Mouse (Mus musculus): Measurements from ENCODE around the gene Grm8. TPM values are rescaled to one million over a fixed set of nuclear protein-coding genes. Genes with fewer than 3 reads are reported as not detected.

Grm8 gene
- polyA plus RNA-seq, 1 experiment from 2014 or later: 12.1 TPM

GRCm38 (mm10) chr6:27351147-27351546 is 783.8 kb downstream of the Grm8 start:
- WGBS: 90% methylated on average over 4 of the region's 4 CpGs
- no peak for DNase-seq
- Histone ChIP-seq H3K27me3 (ENCODE audit: control insufficient read depth, insufficient read depth, low read length) (no peaks in the 10 kb centered on the region), H3K4me3 (replicated peaks; ENCODE audit: low read depth, low read length) (no peak overlapping the region), H3K27ac (replicated peaks; ENCODE audit: low read depth, low read length) (no peak overlapping the region), H3K9ac (replicated peaks; ENCODE audit: low read length) (no peak overlapping the region), H3K4me2 (ENCODE audit: low read length) (no peak overlapping the region), H3K36me3 (ENCODE audit: control insufficient read depth, insufficient read depth, low read length) (no peaks in the 10 kb centered on the region), H3K9me3 (ENCODE audit: control insufficient read depth, low read length) (no peaks in the 10 kb centered on the region), H3K4me1 (ENCODE audit: control insufficient read depth, insufficient read depth, low read length) (no peaks in the 10 kb centered on the region)
- ATAC-seq (ENCODE audit: low FRiP score, low TSS enrichment): no peak

- H3K4me3 ChIP-seq (replicated peaks; ENCODE audit: low read depth, low read length): no peak overlapping the region
- WGBS: 54% methylated on average over 2 of the region's 2 CpGs
- no peak overlapping the region for H3K4me2 ChIP-seq (ENCODE audit: low read length)
- no peaks in the 10 kb centered on the region for H3K4me1 ChIP-seq (ENCODE audit: control insufficient read depth, insufficient read depth, low read length)
- H3K27me3 ChIP-seq (ENCODE audit: control insufficient read depth, insufficient read depth, low read length): no peaks in the 10 kb centered on the region
- H3K9me3 ChIP-seq (ENCODE audit: control insufficient read depth, low read length): no peaks in the 10 kb centered on the region
- H3K27ac ChIP-seq (replicated peaks; ENCODE audit: low read depth, low read length): no peak overlapping the region
- no peaks in the 10 kb centered on the region for H3K36me3 ChIP-seq (ENCODE audit: control insufficient read depth, insufficient read depth, low read length)
- ATAC-seq (ENCODE audit: low FRiP score, low TSS enrichment) (no peak), DNase-seq (peak; percentile 31)
- H3K9ac ChIP-seq (replicated peaks; ENCODE audit: low read length): no peak overlapping the region
Measured at GRCm38 (mm10) chr6:27348272-27348671, 786.7 kb downstream of the Grm8 start.

- no peaks in the 10 kb centered on the region for H3K9me3 ChIP-seq (ENCODE audit: control insufficient read depth, low read length)
- H3K27ac ChIP-seq (replicated peaks; ENCODE audit: low read depth, low read length): no peak overlapping the region
- ATAC-seq (ENCODE audit: low FRiP score, low TSS enrichment) (no peak), DNase-seq (no peak)
- no peak overlapping the region for H3K4me2 ChIP-seq (ENCODE audit: low read length)
- no peak overlapping the region for H3K4me3 ChIP-seq (replicated peaks; ENCODE audit: low read depth, low read length)
- H3K9ac ChIP-seq (replicated peaks; ENCODE audit: low read length): no peak overlapping the region
- WGBS: 71% methylated on average over 1 of the region's 1 CpGs
- no peaks in the 10 kb centered on the region for H3K27me3 ChIP-seq (ENCODE audit: control insufficient read depth, insufficient read depth, low read length)
- H3K36me3 ChIP-seq (ENCODE audit: control insufficient read depth, insufficient read depth, low read length): no peaks in the 10 kb centered on the region
- H3K4me1 ChIP-seq (ENCODE audit: control insufficient read depth, insufficient read depth, low read length): no peaks in the 10 kb centered on the region
Measured at GRCm38 (mm10) chr6:27346311-27346710, 788.7 kb downstream of the Grm8 start.

GRCm38 (mm10) chr6:27340131-27340530 is 794.8 kb downstream of the Grm8 start:
- no peak overlapping the region for H3K4me3 ChIP-seq (replicated peaks; ENCODE audit: low read depth, low read length)
- H3K9me3 ChIP-seq (ENCODE audit: control insufficient read depth, low read length): no peaks in the 10 kb centered on the region
- H3K27me3 ChIP-seq (ENCODE audit: control insufficient read depth, insufficient read depth, low read length): no peaks in the 10 kb centered on the region
- H3K36me3 ChIP-seq (ENCODE audit: control insufficient read depth, insufficient read depth, low read length): no peaks in the 10 kb centered on the region
- DNase-seq (no peak), ATAC-seq (ENCODE audit: low FRiP score, low TSS enrichment) (no peak)
- no peak overlapping the region for H3K9ac ChIP-seq (replicated peaks; ENCODE audit: low read length)
- no peak overlapping the region for H3K4me2 ChIP-seq (ENCODE audit: low read length)
- WGBS: 89% methylated on average over 4 of the region's 4 CpGs
- no peak overlapping the region for H3K27ac ChIP-seq (replicated peaks; ENCODE audit: low read depth, low read length)
- H3K4me1 ChIP-seq (ENCODE audit: control insufficient read depth, insufficient read depth, low read length): no peaks in the 10 kb centered on the region

GRCm38 (mm10) chr6:27318575-27318974 is 816.4 kb downstream of the Grm8 start:
- Histone ChIP-seq H3K4me2 (ENCODE audit: low read length) (no peak overlapping the region), H3K4me1 (ENCODE audit: control insufficient read depth, insufficient read depth, low read length) (no peaks in the 10 kb centered on the region), H3K9ac (replicated peaks; ENCODE audit: low read length) (no peak overlapping the region), H3K27ac (replicated peaks; ENCODE audit: low read depth, low read length) (no peak overlapping the region), H3K4me3 (replicated peaks; ENCODE audit: low read depth, low read length) (no peak overlapping the region), H3K27me3 (ENCODE audit: control insufficient read depth, insufficient read depth, low read length) (no peaks in the 10 kb centered on the region), H3K9me3 (ENCODE audit: control insufficient read depth, low read length) (no peaks in the 10 kb centered on the region), H3K36me3 (ENCODE audit: control insufficient read depth, insufficient read depth, low read length) (no peaks in the 10 kb centered on the region)
- DNase-seq (no peak), ATAC-seq (ENCODE audit: low FRiP score, low TSS enrichment) (no peak)
- WGBS: 93% methylated on average over 1 of the region's 1 CpGs

- H3K4me2 ChIP-seq (ENCODE audit: low read length): no peak overlapping the region
- WGBS: 65% methylated on average over 3 of the region's 3 CpGs
- H3K4me1 ChIP-seq (ENCODE audit: control insufficient read depth, insufficient read depth, low read length): no peaks in the 10 kb centered on the region
- no peaks in the 10 kb centered on the region for H3K36me3 ChIP-seq (ENCODE audit: control insufficient read depth, insufficient read depth, low read length)
- ATAC-seq (ENCODE audit: low FRiP score, low TSS enrichment): no peak
- no peak overlapping the region for H3K4me3 ChIP-seq (replicated peaks; ENCODE audit: low read depth, low read length)
- no peaks in the 10 kb centered on the region for H3K9me3 ChIP-seq (ENCODE audit: control insufficient read depth, low read length)
- no peak for DNase-seq
- H3K27ac ChIP-seq (replicated peaks; ENCODE audit: low read depth, low read length): no peak overlapping the region
- no peaks in the 10 kb centered on the region for H3K27me3 ChIP-seq (ENCODE audit: control insufficient read depth, insufficient read depth, low read length)
- no peak overlapping the region for H3K9ac ChIP-seq (replicated peaks; ENCODE audit: low read length)
Measured at GRCm38 (mm10) chr6:27317422-27317821, 817.6 kb downstream of the Grm8 start.

GRCm38 (mm10) chr6:27316018-27316417 is 819.0 kb downstream of the Grm8 start:
- Histone ChIP-seq H3K27me3 (ENCODE audit: control insufficient read depth, insufficient read depth, low read length) (no peaks in the 10 kb centered on the region), H3K36me3 (ENCODE audit: control insufficient read depth, insufficient read depth, low read length) (no peaks in the 10 kb centered on the region), H3K9me3 (ENCODE audit: control insufficient read depth, low read length) (no peaks in the 10 kb centered on the region), H3K4me3 (replicated peaks; ENCODE audit: low read depth, low read length) (no peak overlapping the region), H3K27ac (replicated peaks; ENCODE audit: low read depth, low read length) (no peak overlapping the region), H3K4me2 (ENCODE audit: low read length) (no peak overlapping the region), H3K4me1 (ENCODE audit: control insufficient read depth, insufficient read depth, low read length) (no peaks in the 10 kb centered on the region), H3K9ac (replicated peaks; ENCODE audit: low read length) (no peak overlapping the region)
- ATAC-seq (ENCODE audit: low FRiP score, low TSS enrichment) (no peak), DNase-seq (no peak)
- 90% methylated on average over 1 of the region's 1 CpGs for WGBS

- Histone ChIP-seq H3K27ac (replicated peaks; ENCODE audit: low read depth, low read length) (no peak overlapping the region), H3K4me1 (ENCODE audit: control insufficient read depth, insufficient read depth, low read length) (no peaks in the 10 kb centered on the region), H3K4me2 (ENCODE audit: low read length) (no peak overlapping the region), H3K36me3 (ENCODE audit: control insufficient read depth, insufficient read depth, low read length) (no peaks in the 10 kb centered on the region), H3K9ac (replicated peaks; ENCODE audit: low read length) (no peak overlapping the region), H3K27me3 (ENCODE audit: control insufficient read depth, insufficient read depth, low read length) (no peaks in the 10 kb centered on the region), H3K9me3 (ENCODE audit: control insufficient read depth, low read length) (no peaks in the 10 kb centered on the region), H3K4me3 (replicated peaks; ENCODE audit: low read depth, low read length) (no peak overlapping the region)
- 89% methylated on average over 5 of the region's 5 CpGs for WGBS
- ATAC-seq (ENCODE audit: low FRiP score, low TSS enrichment) (no peak), DNase-seq (no peak)
Measured at GRCm38 (mm10) chr6:27314273-27315009, 820.5 kb downstream of the Grm8 start.

GRCm38 (mm10) chr6:27310401-27310800 is 824.6 kb downstream of the Grm8 start:
- Histone ChIP-seq H3K27ac (replicated peaks; ENCODE audit: low read depth, low read length) (no peak overlapping the region), H3K4me3 (replicated peaks; ENCODE audit: low read depth, low read length) (no peak overlapping the region), H3K27me3 (ENCODE audit: control insufficient read depth, insufficient read depth, low read length) (no peaks in the 10 kb centered on the region), H3K36me3 (ENCODE audit: control insufficient read depth, insufficient read depth, low read length) (no peaks in the 10 kb centered on the region), H3K4me1 (ENCODE audit: control insufficient read depth, insufficient read depth, low read length) (no peaks in the 10 kb centered on the region), H3K9ac (replicated peaks; ENCODE audit: low read length) (no peak overlapping the region), H3K4me2 (ENCODE audit: low read length) (no peak overlapping the region), H3K9me3 (ENCODE audit: control insufficient read depth, low read length) (no peaks in the 10 kb centered on the region)
- ATAC-seq (ENCODE audit: low FRiP score, low TSS enrichment): no peak
- no peak for DNase-seq
